Comparison of ENCODE assay signal across 8 mouse cellular contexts in genomic region chr17:26138239-26138836, GRCm38 (mm10). TPM values are rescaled to one million over a fixed set of nuclear protein-coding genes. Genes with fewer than 3 reads are reported as not detected.
A peak's percentile ranks its signal among the peaks of the same experiment; 100 is the strongest.
DNase-seq lines count a peak whose midpoint lies in the region; ATAC-seq lines count a peak whose summit lies in the region.

Axin1 (plus strand) TSS chr17:26138688.

- peaks cover 10% of the 10 kb centered on the region for H3K36me3 ChIP-seq in heart, embryonic 10.5 days
- peaks cover 10% of the 10 kb centered on the region for H3K36me3 ChIP-seq in kidney, embryonic 15.5 days

- peaks cover 33% of the 10 kb centered on the region for H3K4me1 ChIP-seq in heart, embryonic 10.5 days
- peaks cover 28% of the 10 kb centered on the region for H3K4me1 ChIP-seq in kidney, embryonic 15.5 days

- under 1% methylated on average over 42 of the region's 42 CpGs for WGBS in heart, embryonic 10.5 days
- under 1% methylated on average over 42 of the region's 42 CpGs for WGBS in kidney, embryonic 15.5 days

- DNase-seq in B cell, adult 2 months, result peak; percentile 95 to 96
- DNase-seq in brain, adult 2 months (ENCODE audit: low read depth, low spot score), result peak; percentile 99
- peak; percentile 99 for DNase-seq in heart, embryonic 10.5 days (ENCODE audit: low spot score)
- peak; percentile 97 for DNase-seq in liver
- DNase-seq in spleen, postnatal 4 days (ENCODE audit: low spot score in 2 of 2), result peak; percentile 93 to 96

- H3K9me3 ChIP-seq in heart, embryonic 10.5 days, result no peaks in the 10 kb centered on the region
- no peaks in the 10 kb centered on the region for H3K9me3 ChIP-seq in kidney, embryonic 15.5 days (replicated peaks)

- peak within 1 kb of the TSS; percentile 100 for H3K9ac ChIP-seq in kidney, embryonic 15.5 days

- H3K27me3 ChIP-seq in heart, embryonic 10.5 days (ENCODE audit: insufficient read depth, poor library complexity, severe bottlenecking), result no peaks in the 10 kb centered on the region
- H3K27me3 ChIP-seq in kidney, embryonic 15.5 days, result no peaks in the 10 kb centered on the region

- H3K4me2 ChIP-seq in kidney, embryonic 15.5 days, result peak within 1 kb of the TSS; percentile 73

- H3K27ac ChIP-seq in heart, embryonic 10.5 days, result peak within 1 kb of the TSS; percentile 95
- peak within 1 kb of the TSS; percentile 96 for H3K27ac ChIP-seq in kidney, embryonic 15.5 days

- H3K4me3 ChIP-seq in heart, embryonic 10.5 days, result peak within 1 kb of the TSS; percentile 91
- peak within 1 kb of the TSS; percentile 95 for H3K4me3 ChIP-seq in kidney, embryonic 15.5 days (replicated peaks)

- peak; percentile 92 for ATAC-seq in erythroblast, adult 5-6 weeks (replicated peaks; ENCODE audit: low FRiP score, poor library complexity, severe bottlenecking)
- peak; percentile 98 for ATAC-seq in kidney, embryonic 15.5 days (replicated peaks; ENCODE audit: low FRiP score)
- ATAC-seq in monocyte, adult 5-6 weeks (replicated peaks; ENCODE audit: insufficient number of reproducible peaks, low FRiP score, low TSS enrichment, poor library complexity, severe bottlenecking), result peak; percentile 96

RNA-seq across cellular contexts. Expression of gene Axin1, which starts in this region (rescaled TPM):
- 5.6 and 6.3 TPM in 2 replicates for total RNA-seq in erythroblast, adult 5-6 weeks (2015; ENCODE audit: low replicate concordance)
- total RNA-seq in erythroblast, adult 5-6 weeks (2017; ENCODE audit: low replicate concordance), result 29.1 and 33.9 TPM in 2 replicates
- polyA plus RNA-seq in heart, embryonic 10.5 days (2016; fragmentation: Nextera tagmentation; extraction: Ambion mirVana), result 5.5 and 7.0 TPM in 2 replicates
- 8.0 and 9.4 TPM in 2 replicates for polyA plus RNA-seq in kidney, embryonic 15.5 days (2015; fragmentation: Nextera tagmentation; extraction: Ambion mirVana)
- 163 to 305 TPM (median 248 TPM) in 3 replicates for total RNA-seq in monocyte, adult 5-6 weeks (2017)

Comparison
In these comparisons a context has a peak if more than half of its experiments do, and no peak if none do; other contexts are left out.
1. Peak in every context shown above with its lines: DNase-seq, ATAC-seq, H3K4me3 ChIP-seq and H3K27ac ChIP-seq.